Mouse (Mus musculus): ENCODE measurements around the gene Gm8265. TPM values are rescaled to one million over a fixed set of nuclear protein-coding genes. Genes with fewer than 3 reads are reported as not detected.
"Not testable (repeated sequence)": the region's sequence is repeated elsewhere in the genome, so short reads cannot be mapped to it uniquely, and the experiment has no call there.

Gene Gm8265
- polyA plus RNA-seq (2016; fragmentation: Nextera tagmentation; extraction: Ambion mirVana), result not detected in 2 replicates

DNA sequence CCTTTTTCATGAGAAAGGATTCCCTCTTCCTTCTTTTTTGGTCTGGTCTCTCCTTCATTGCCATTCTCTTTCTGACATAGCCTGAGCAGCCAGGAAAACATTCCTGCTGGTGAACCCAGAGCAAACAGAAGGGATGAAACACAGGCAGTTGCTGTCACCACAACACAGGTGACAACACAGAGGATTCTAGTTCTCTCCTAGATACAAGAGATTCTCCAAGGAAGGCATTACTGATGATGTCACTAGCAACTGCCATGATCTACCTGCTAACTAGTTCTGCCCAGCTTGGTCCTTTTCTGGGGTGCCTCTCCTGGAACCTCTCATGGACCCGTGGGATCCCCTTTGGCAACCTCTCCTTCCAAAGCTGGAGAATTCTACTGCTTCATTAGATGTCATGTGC lies at the start of gene Gm8265:
TSS of gene Gm8265 (minus strand) at position 101 of the 400 bp plus-strand sequence.
- H3K27me3 ChIP-seq (ENCODE audit: poor library complexity, severe bottlenecking); H3K36me3 ChIP-seq (replicated peaks); H3K4me3 ChIP-seq; H3K4me1 ChIP-seq; DNase-seq (ENCODE audit: extremely low spot score, low spot score); H3K9me3 ChIP-seq; H3K27ac ChIP-seq: not testable (repeated sequence)
- WGBS, result no CpG with 5 or more reads among the region's 1 CpGs

Other genes starting within 250 kb of the Gm8265 start
- 0.09 TPM in 1 of 2 replicates, not detected in the other for gene Gm3500, start 244.0 kb downstream of the Gm8265 start, polyA plus RNA-seq (2016; fragmentation: Nextera tagmentation; extraction: Ambion mirVana)
- 1.4 and 1.5 TPM in 2 replicates for gene Gm3194, start 177.6 kb downstream of the Gm8265 start, polyA plus RNA-seq (2016; fragmentation: Nextera tagmentation; extraction: Ambion mirVana)
- not detected in 2 replicates for gene Gm8246, start 155.2 kb downstream of the Gm8265 start, polyA plus RNA-seq (2016; fragmentation: Nextera tagmentation; extraction: Ambion mirVana)
- not detected in 2 replicates for gene Gm3187, start 148.8 kb downstream of the Gm8265 start, polyA plus RNA-seq (2016; fragmentation: Nextera tagmentation; extraction: Ambion mirVana)
- 1.6 and 2.0 TPM in 2 replicates for gene Gm3488, start 131.4 kb downstream of the Gm8265 start, polyA plus RNA-seq (2016; fragmentation: Nextera tagmentation; extraction: Ambion mirVana)
- not detected in 2 replicates for gene Gm3532, start 94.5 kb downstream of the Gm8265 start, polyA plus RNA-seq (2016; fragmentation: Nextera tagmentation; extraction: Ambion mirVana)
- not detected in 2 replicates for gene Gm9603, start 54.4 kb upstream of the Gm8265 start, polyA plus RNA-seq (2016; fragmentation: Nextera tagmentation; extraction: Ambion mirVana)
- 0.47 TPM in 1 of 2 replicates, not detected in the other for gene Gm3373, start 108.5 kb upstream of the Gm8265 start, polyA plus RNA-seq (2016; fragmentation: Nextera tagmentation; extraction: Ambion mirVana)
- gene Gm3383, start 175.0 kb upstream of the Gm8265 start, polyA plus RNA-seq (2016; fragmentation: Nextera tagmentation; extraction: Ambion mirVana), result 1.6 TPM in 2 replicates
- not detected in 2 replicates for gene Gm3424, start 197.3 kb upstream of the Gm8265 start, polyA plus RNA-seq (2016; fragmentation: Nextera tagmentation; extraction: Ambion mirVana)
- gene Gm8237, start 247.4 kb upstream of the Gm8265 start, polyA plus RNA-seq (2016; fragmentation: Nextera tagmentation; extraction: Ambion mirVana), result 0.09 and 0.12 TPM in 2 replicates